In the genomic region with DNA sequence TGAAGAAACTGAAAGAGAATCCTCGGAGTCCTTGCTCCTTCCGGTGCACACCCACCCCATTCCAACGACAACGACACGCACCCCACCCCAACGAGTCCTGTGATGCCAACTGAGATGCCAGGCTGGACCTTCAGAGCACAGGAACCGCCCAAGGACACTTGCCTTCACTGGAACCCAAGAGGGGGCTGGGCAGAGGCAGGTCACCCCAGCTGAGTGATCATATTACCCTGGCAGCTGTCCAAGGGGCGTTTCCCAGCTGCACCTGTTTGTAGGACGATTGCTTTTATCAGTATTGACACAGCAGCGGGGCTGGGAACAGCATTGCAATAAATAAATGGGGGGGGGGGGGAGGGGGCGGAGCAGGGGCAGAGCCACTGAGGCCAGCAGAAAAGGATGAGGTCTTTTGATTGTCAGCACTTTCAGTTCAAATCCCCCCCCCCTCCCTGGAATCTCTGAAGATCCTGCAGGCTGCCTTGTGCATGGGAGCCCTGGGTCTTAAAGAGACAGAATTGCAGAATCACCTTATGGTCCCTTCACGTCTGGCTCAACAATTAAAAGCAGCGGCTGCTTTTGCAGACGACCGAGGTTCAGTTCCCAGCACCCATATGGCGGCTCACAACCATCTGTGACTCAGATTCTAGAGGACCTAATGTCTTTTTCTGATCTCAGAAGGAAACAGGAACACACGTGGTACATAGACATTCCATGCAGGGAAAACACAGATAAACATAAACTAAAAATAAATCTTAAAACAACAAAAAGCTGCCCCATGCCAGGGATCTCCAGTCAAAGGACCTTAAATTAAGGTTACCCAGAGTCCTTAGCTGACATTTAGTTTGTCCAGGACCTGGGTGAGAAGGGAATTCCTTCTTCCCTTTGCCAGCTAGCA, we compare ENCODE assay signal across 8 mouse cellular contexts. TPM values are rescaled to one million over a fixed set of nuclear protein-coding genes. Genes with fewer than 3 reads are reported as not detected.
DNase-seq lines count a peak whose midpoint lies in the region; ATAC-seq and TF ChIP-seq lines count a peak whose summit lies in the region.

No protein-coding gene starts in this region.

- ATAC-seq in G1E (ENCODE audit: extremely low read depth, insufficient number of reproducible peaks, low FRiP score, poor library complexity, severe bottlenecking), result peak; percentile 76
- ATAC-seq in embryonic facial prominence, embryonic 12.5 days (ENCODE audit: insufficient number of reproducible peaks, insufficient read depth, low FRiP score, low TSS enrichment), result no peak
- ATAC-seq in heart, embryonic 14.5 days (ENCODE audit: insufficient number of reproducible peaks, insufficient read depth, low FRiP score, low read depth), result no peak
- ATAC-seq in kidney, embryonic 16.5 days (ENCODE audit: low FRiP score, low TSS enrichment), result 0 out of 2 replicates have a peak, but pooled peaks have one; percentile 13

- peaks cover 84% of the 10 kb centered on the region for H3K4me1 ChIP-seq in G1E (ENCODE audit: insufficient read depth, low read depth, low read length)
- H3K4me1 ChIP-seq in embryonic facial prominence, embryonic 12.5 days, result peaks cover 26% of the 10 kb centered on the region
- H3K4me1 ChIP-seq in heart, embryonic 14.5 days (ENCODE audit: control insufficient read depth in 2 of 2, insufficient read depth in 2 of 2, low read length in 2 of 2), result peaks cover 34 to 58% of the 10 kb centered on the region in 2 experiments
- H3K4me1 ChIP-seq in kidney, embryonic 16.5 days (ENCODE audit: insufficient read depth, low read length), result peaks cover 26% of the 10 kb centered on the region

- no peaks in the 10 kb centered on the region for H3K9me3 ChIP-seq in G1E (replicated peaks)
- no peaks in the 10 kb centered on the region for H3K9me3 ChIP-seq in embryonic facial prominence, embryonic 12.5 days
- no peaks in the 10 kb centered on the region for H3K9me3 ChIP-seq in heart, embryonic 14.5 days (ENCODE audit: control insufficient read depth, low read length)
- H3K9me3 ChIP-seq in kidney, embryonic 16.5 days (ENCODE audit: low read length), result no peaks in the 10 kb centered on the region

- H3K4me3 ChIP-seq in G1E (ENCODE audit: low read depth, low read length), result peak overlapping the region; percentile 72
- H3K4me3 ChIP-seq in embryonic facial prominence, embryonic 12.5 days, result no peak overlapping the region
- peak overlapping the region in 1 of 2 experiments; percentile 9; a peak in 1 of 4 replicates for H3K4me3 ChIP-seq in heart, embryonic 14.5 days (ENCODE audit: control insufficient read depth in 1 of 2, insufficient read depth in 1 of 2, low read depth in 1 of 2, low read length in 2 of 2)
- H3K4me3 ChIP-seq in kidney, embryonic 16.5 days (ENCODE audit: low read length), result 0 out of 2 replicates have a peak overlapping the region, but pooled peaks have one; percentile 12

- H3K9ac ChIP-seq in embryonic facial prominence, embryonic 12.5 days, result no peak overlapping the region
- peak overlapping the region; percentile 44; the same call in 1 of the 2 replicates for H3K9ac ChIP-seq in heart, embryonic 14.5 days (ENCODE audit: low read length)
- H3K9ac ChIP-seq in kidney, embryonic 16.5 days (replicated peaks; ENCODE audit: low read length), result no peak overlapping the region

- peak overlapping the region; percentile 41; the same call in 1 of the 2 replicates for H3K27ac ChIP-seq in embryonic facial prominence, embryonic 12.5 days
- H3K27ac ChIP-seq in heart, embryonic 14.5 days (replicated peaks in 1 of 2; ENCODE audit: control insufficient read depth in 1 of 2, insufficient read depth in 1 of 2, low read depth in 2 of 2, low read length in 2 of 2), result peak overlapping the region; percentile 66 to 90
- peak overlapping the region; percentile 34; the same call in 1 of the 2 replicates for H3K27ac ChIP-seq in kidney, embryonic 16.5 days (ENCODE audit: low read length)

- H3K27me3 ChIP-seq in G1E (ENCODE audit: insufficient read depth, low read length), result no peaks in the 10 kb centered on the region
- H3K27me3 ChIP-seq in embryonic facial prominence, embryonic 12.5 days, result no peaks in the 10 kb centered on the region
- H3K27me3 ChIP-seq in heart, embryonic 14.5 days (ENCODE audit: control insufficient read depth, insufficient read depth, low read length), result no peaks in the 10 kb centered on the region
- no peaks in the 10 kb centered on the region for H3K27me3 ChIP-seq in kidney, embryonic 16.5 days (ENCODE audit: insufficient read depth, low read length)

- WGBS in embryonic facial prominence, embryonic 12.5 days, result 21% methylated on average over 16 of the region's 17 CpGs
- WGBS in heart, embryonic 14.5 days, result 22% methylated on average over 16 of the region's 17 CpGs
- WGBS in kidney, embryonic 16.5 days, result 16% methylated on average over 17 of the region's 17 CpGs

- no peak for TF ChIP-seq CTCF in G1E (IDR thresholded peaks at IDR 0.05; ENCODE audit: low read depth, low read length)

- H3K36me3 ChIP-seq in G1E (replicated peaks), result no peaks in the 10 kb centered on the region
- H3K36me3 ChIP-seq in embryonic facial prominence, embryonic 12.5 days, result no peaks in the 10 kb centered on the region
- no peaks in the 10 kb centered on the region for H3K36me3 ChIP-seq in heart, embryonic 14.5 days (ENCODE audit: control insufficient read depth, insufficient read depth, low read length)
- no peaks in the 10 kb centered on the region for H3K36me3 ChIP-seq in kidney, embryonic 16.5 days (ENCODE audit: insufficient read depth, low read length)

- peak overlapping the region; percentile 26; the same call in 1 of the 2 replicates for H3K4me2 ChIP-seq in embryonic facial prominence, embryonic 12.5 days (replicated peaks)
- peak overlapping the region; percentile 66 for H3K4me2 ChIP-seq in heart, embryonic 14.5 days (ENCODE audit: low read length)
- H3K4me2 ChIP-seq in kidney, embryonic 16.5 days (replicated peaks; ENCODE audit: low read depth, low read length), result peak overlapping the region; percentile 43

- DNase-seq in 3134 (ENCODE audit: extremely low read depth, insufficient read length, low spot score) (peak; percentile 56), G1E (ENCODE audit: low spot score) (peak; percentile 69), adipocyte (ENCODE audit: low spot score) (no peak)
- DNase-seq in lung, postnatal 14 days, result peak; percentile 72
- DNase-seq in spleen, postnatal 10 days (ENCODE audit: low spot score in 2 of 2), result peak; percentile 94 to 97

RNA-seq across cellular contexts. Expression of gene Pim1, which starts 52.0 kb away (rescaled TPM):
- total RNA-seq in G1E (2014; fragmentation: Nextera tagmentation), result 151 and 167 TPM in 2 replicates
- total RNA-seq in G1E (2017), result 174 and 180 TPM in 2 replicates
- 123 and 154 TPM in 2 replicates for polyA plus RNA-seq in G1E (2012)
- 20.1 and 20.3 TPM in 2 replicates for polyA plus RNA-seq in embryonic facial prominence, embryonic 12.5 days (2016; fragmentation: Nextera tagmentation; extraction: Ambion mirVana)
- polyA plus RNA-seq in heart, embryonic 14.5 days (2014; fragmentation: Nextera tagmentation; extraction: Ambion mirVana), result 14.1 and 16.5 TPM in 2 replicates
- 12.5 and 14.5 TPM in 2 replicates for polyA plus RNA-seq in kidney, embryonic 16.5 days (2015; fragmentation: Nextera tagmentation; extraction: Ambion mirVana)

Comparison
In these comparisons a context has a peak if more than half of its experiments do, and no peak if none do; other contexts are left out.
1. ATAC-seq: peak in G1E (single experiment) and kidney, embryonic 16.5 days (single experiment); none in embryonic facial prominence, embryonic 12.5 days (single experiment) and heart, embryonic 14.5 days (single experiment).
2. Peak in every context shown above with its lines, with median percentiles within 50 percentile points of each other: H3K27ac ChIP-seq and H3K4me2 ChIP-seq.